Mouse (Mus musculus): ENCODE measurements at regions not wholly inside any gene's neighbourhood (a gene's known extent, or its start where the extent isn't known, plus 50 kb on each side); places are given as distances from the start of the nearest gene placed in this dataset.
A peak's percentile ranks its signal among the peaks of the same experiment; 100 is the strongest.

DNA sequence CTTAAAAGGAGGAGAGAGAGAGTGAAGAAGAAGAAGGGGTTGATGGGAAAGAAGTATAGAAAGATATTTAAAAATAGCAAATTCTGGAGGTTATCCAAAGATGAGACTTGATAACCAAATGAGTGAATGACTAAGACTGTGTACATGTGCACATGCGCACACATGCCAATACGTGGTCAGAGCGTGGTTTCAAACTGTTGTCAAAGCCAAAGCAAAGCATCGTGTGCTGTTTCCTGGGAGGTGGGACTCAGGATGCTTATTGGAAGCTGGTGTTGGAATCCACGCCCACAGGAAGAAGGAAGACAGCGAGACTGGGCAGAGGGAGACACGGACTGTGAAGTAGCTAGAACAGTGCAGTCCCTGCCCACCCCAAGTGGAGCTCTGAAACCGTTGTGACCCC, 89.8 kb upstream of the Mafb start:
- ATAC-seq (ENCODE audit: low FRiP score), result no peak
- no peak overlapping the region for H3K9ac ChIP-seq
- H3K4me3 ChIP-seq (replicated peaks), result no peak overlapping the region
- 86% methylated on average over 8 of the region's 8 CpGs for whole genome bisulfite sequencing
- no peak overlapping the region for H3K27ac ChIP-seq
- no peak overlapping the region for H3K4me2 ChIP-seq
- H3K9me3 ChIP-seq, result no peaks in the 10 kb centered on the region
- H3K36me3 ChIP-seq (replicated peaks), result no peaks in the 10 kb centered on the region
- H3K4me1 ChIP-seq, result peaks cover 8% of the 10 kb centered on the region
- H3K27me3 ChIP-seq, result 0 out of 2 replicates have a peak, but pooled peaks cover 5% of the 10 kb centered on the region

DNA sequence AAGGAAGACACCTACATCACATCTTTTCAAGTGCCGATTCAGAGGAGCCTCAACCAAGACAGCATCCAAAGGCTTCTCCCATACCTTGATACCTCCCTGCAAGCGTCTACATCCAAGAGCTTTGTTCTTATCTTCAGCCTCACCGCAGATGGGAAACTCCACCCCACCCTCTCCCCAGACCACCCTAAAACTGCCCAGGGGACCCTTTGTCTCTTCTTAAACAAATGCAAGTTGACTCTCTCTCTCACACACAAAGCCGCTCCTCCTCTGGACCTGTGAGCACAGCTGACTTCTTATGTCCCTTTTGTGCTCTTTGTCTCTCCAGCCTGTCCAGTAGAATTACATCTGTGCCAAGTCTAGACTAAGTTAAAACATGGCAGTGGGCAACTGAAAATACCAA, 104.7 kb upstream of the Mafb start:
- Histone ChIP-seq H3K9me3 (no peaks in the 10 kb centered on the region), H3K9ac (no peak overlapping the region), H3K4me1 (no peaks in the 10 kb centered on the region; the same call in 1 of the 2 replicates), H3K27ac (no peak overlapping the region), H3K27me3 (no peaks in the 10 kb centered on the region), H3K4me2 (no peak overlapping the region), H3K4me3 (replicated peaks) (no peak overlapping the region), H3K36me3 (replicated peaks) (no peaks in the 10 kb centered on the region)
- ATAC-seq (ENCODE audit: low FRiP score), result no peak
- WGBS, result 47% methylated on average over 4 of the region's 4 CpGs

GRCm38 (mm10) chr2:160476181-160476580, 109.3 kb upstream of the Mafb start:
- Histone ChIP-seq H3K27me3 (no peaks in the 10 kb centered on the region), H3K9ac (no peak overlapping the region), H3K9me3 (no peaks in the 10 kb centered on the region), H3K4me3 (replicated peaks) (no peak overlapping the region), H3K4me1 (no peaks in the 10 kb centered on the region; the same call in 1 of the 2 replicates), H3K27ac (no peak overlapping the region), H3K36me3 (replicated peaks) (no peaks in the 10 kb centered on the region), H3K4me2 (no peak overlapping the region)
- no peak for ATAC-seq (ENCODE audit: low FRiP score)
- WGBS, result 89% methylated on average over 3 of the region's 3 CpGs

DNA sequence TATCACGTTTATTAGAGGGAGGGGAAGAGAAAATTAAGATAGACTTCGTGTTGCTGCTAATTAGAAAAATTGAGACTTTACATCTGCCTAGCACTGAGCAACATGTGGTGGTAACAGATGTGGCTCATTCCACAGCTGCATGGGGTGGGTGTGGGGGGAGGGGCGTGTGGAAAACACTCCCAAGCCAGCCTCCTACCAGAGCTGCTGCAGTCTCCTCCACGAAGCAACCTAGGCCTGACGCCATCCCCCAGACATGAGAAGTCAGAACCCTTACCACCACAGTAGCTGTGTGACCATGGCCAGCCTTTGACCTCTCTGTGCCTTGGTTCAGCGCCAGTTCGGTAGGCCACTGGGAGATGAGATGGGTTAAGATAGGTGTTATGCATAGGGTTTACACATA, 112.4 kb upstream of the Mafb start:
- H3K27me3 ChIP-seq, result peaks cover 9% of the 10 kb centered on the region; the same call in 1 of the 2 replicates
- no peaks in the 10 kb centered on the region for H3K36me3 ChIP-seq (replicated peaks)
- H3K27ac ChIP-seq, result no peak overlapping the region
- H3K4me1 ChIP-seq, result no peaks in the 10 kb centered on the region
- no peak for ATAC-seq (ENCODE audit: low FRiP score)
- H3K4me3 ChIP-seq (replicated peaks), result no peak overlapping the region
- WGBS, result 71% methylated on average over 7 of the region's 7 CpGs
- no peak overlapping the region for H3K9ac ChIP-seq
- no peak overlapping the region for H3K4me2 ChIP-seq
- H3K9me3 ChIP-seq, result no peaks in the 10 kb centered on the region

- ATAC-seq (ENCODE audit: low FRiP score), result peak; percentile 52; the same call in 1 of the 2 replicates
- Histone ChIP-seq H3K4me2 (no peak overlapping the region), H3K36me3 (replicated peaks) (no peaks in the 10 kb centered on the region), H3K27ac (no peak overlapping the region), H3K9ac (no peak overlapping the region), H3K9me3 (no peaks in the 10 kb centered on the region), H3K27me3 (peaks cover 19% of the 10 kb centered on the region; the same call in 1 of the 2 replicates), H3K4me3 (replicated peaks) (no peak overlapping the region), H3K4me1 (0 out of 2 replicates have a peak, but pooled peaks cover 4% of the 10 kb centered on the region)
- 67% methylated on average over 5 of the region's 5 CpGs for WGBS
Measured at GRCm38 (mm10) chr2:160485097-160485496, 118.2 kb upstream of the Mafb start.

DNA sequence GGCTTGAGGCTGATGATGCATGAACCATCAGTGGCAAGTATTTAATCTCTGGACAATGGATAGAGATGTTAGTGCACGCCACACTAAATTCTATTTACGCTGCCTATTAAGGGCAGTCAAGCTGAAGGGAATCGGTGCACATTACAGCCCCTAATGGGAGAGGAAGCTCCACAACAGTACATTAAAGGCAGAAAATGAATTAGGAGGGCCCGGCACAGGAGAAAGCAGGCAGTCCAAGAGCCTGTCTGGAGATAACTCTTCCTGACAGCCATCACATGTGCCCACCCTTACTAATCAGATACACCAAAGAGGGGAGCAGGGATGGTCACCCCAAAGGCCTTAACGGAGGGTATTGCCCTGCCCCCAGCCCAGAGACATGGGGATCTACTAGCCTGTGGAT, 118.7 kb upstream of the Mafb start:
- ATAC-seq (ENCODE audit: low FRiP score), result peak; percentile 80
- peaks cover 20% of the 10 kb centered on the region; the same call in 1 of the 2 replicates for H3K27me3 ChIP-seq
- H3K4me1 ChIP-seq, result peaks cover 4% of the 10 kb centered on the region; the same call in 1 of the 2 replicates
- no peak overlapping the region for H3K9ac ChIP-seq
- WGBS, result 39% methylated on average over 5 of the region's 5 CpGs
- no peaks in the 10 kb centered on the region for H3K9me3 ChIP-seq
- H3K4me3 ChIP-seq (replicated peaks), result no peak overlapping the region
- no peak overlapping the region for H3K4me2 ChIP-seq
- no peaks in the 10 kb centered on the region for H3K36me3 ChIP-seq (replicated peaks)
- H3K27ac ChIP-seq, result no peak overlapping the region

- no peaks in the 10 kb centered on the region for H3K9me3 ChIP-seq
- H3K27me3 ChIP-seq, result peaks cover 24% of the 10 kb centered on the region
- no peak overlapping the region for H3K4me3 ChIP-seq (replicated peaks)
- H3K4me2 ChIP-seq, result no peak overlapping the region
- peaks cover 17% of the 10 kb centered on the region for H3K4me1 ChIP-seq
- H3K27ac ChIP-seq, result no peak overlapping the region
- 16% methylated on average over 1 of the region's 1 CpGs for WGBS
- no peaks in the 10 kb centered on the region for H3K36me3 ChIP-seq (replicated peaks)
- ATAC-seq (ENCODE audit: low FRiP score), result no peak
- no peak overlapping the region for H3K9ac ChIP-seq
Measured at GRCm38 (mm10) chr2:160499726-160500125, 132.9 kb upstream of the Mafb start.

DNA sequence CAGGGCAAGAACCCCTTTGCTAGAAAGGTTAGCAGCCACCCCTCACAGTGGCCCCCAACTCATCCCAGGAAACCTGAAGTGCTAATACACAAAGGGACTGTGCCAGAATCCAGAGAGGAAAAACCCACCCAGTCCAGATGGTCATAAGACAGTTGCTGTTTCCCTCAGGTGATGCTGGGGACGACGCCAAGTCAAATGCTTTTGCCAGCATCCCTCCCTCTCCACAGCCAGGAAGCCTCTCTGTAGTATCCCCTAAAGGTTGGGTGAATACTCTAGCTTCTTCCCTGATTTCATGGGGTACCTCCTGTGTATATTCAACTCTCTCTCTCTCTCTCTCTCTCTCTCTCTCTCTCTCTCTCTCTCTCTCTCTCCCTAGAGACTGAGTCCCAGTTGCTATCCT, 136.0 kb upstream of the Mafb start:
- Histone ChIP-seq H3K36me3 (replicated peaks) (no peaks in the 10 kb centered on the region), H3K9me3 (no peaks in the 10 kb centered on the region), H3K4me1 (peaks cover 26% of the 10 kb centered on the region), H3K4me3 (replicated peaks) (no peak overlapping the region), H3K9ac (no peak overlapping the region), H3K27ac (no peak overlapping the region), H3K27me3 (peaks cover 20% of the 10 kb centered on the region; the same call in 1 of the 2 replicates), H3K4me2 (no peak overlapping the region)
- 84% methylated on average over 2 of the region's 2 CpGs for WGBS
- ATAC-seq (ENCODE audit: low FRiP score), result no peak

GRCm38 (mm10) chr2:160503597-160504393, 136.9 kb upstream of the Mafb start:
- H3K4me1 ChIP-seq, result peaks cover 31% of the 10 kb centered on the region
- H3K9me3 ChIP-seq, result no peaks in the 10 kb centered on the region
- peaks cover 20% of the 10 kb centered on the region; the same call in 1 of the 2 replicates for H3K27me3 ChIP-seq
- no peak overlapping the region for H3K9ac ChIP-seq
- peak overlapping the region; percentile 19; the same call in 1 of the 2 replicates for H3K4me2 ChIP-seq
- 34% methylated on average over 16 of the region's 16 CpGs for WGBS
- peak; percentile 30 for ATAC-seq (ENCODE audit: low FRiP score)
- H3K4me3 ChIP-seq (replicated peaks), result no peak overlapping the region
- peak overlapping the region; percentile 9; the same call in 1 of the 2 replicates for H3K27ac ChIP-seq
- no peaks in the 10 kb centered on the region for H3K36me3 ChIP-seq (replicated peaks)

GRCm38 (mm10) chr2:160504394-160504657, 137.5 kb upstream of the Mafb start:
- no peaks in the 10 kb centered on the region for H3K9me3 ChIP-seq
- no peak for ATAC-seq (ENCODE audit: low FRiP score)
- peaks cover 25% of the 10 kb centered on the region; the same call in 1 of the 2 replicates for H3K27me3 ChIP-seq
- H3K4me3 ChIP-seq (replicated peaks), result no peak overlapping the region
- H3K4me2 ChIP-seq, result no peak overlapping the region
- peaks cover 31% of the 10 kb centered on the region for H3K4me1 ChIP-seq
- 58% methylated on average over 4 of the region's 4 CpGs for WGBS
- no peak overlapping the region for H3K9ac ChIP-seq
- no peak overlapping the region for H3K27ac ChIP-seq
- H3K36me3 ChIP-seq (replicated peaks), result no peaks in the 10 kb centered on the region

- 0 out of 2 replicates have a peak, but pooled peaks have one; percentile 11 for ATAC-seq (ENCODE audit: low FRiP score)
- H3K36me3 ChIP-seq (replicated peaks), result no peaks in the 10 kb centered on the region
- H3K4me2 ChIP-seq, result no peak overlapping the region
- peaks cover 40% of the 10 kb centered on the region for H3K4me1 ChIP-seq
- H3K9me3 ChIP-seq, result no peaks in the 10 kb centered on the region
- peak overlapping the region; percentile 73 for H3K27ac ChIP-seq
- H3K9ac ChIP-seq, result no peak overlapping the region
- WGBS, result 60% methylated on average over 9 of the region's 9 CpGs
- H3K4me3 ChIP-seq (replicated peaks), result no peak overlapping the region
- peaks cover 21% of the 10 kb centered on the region; the same call in 1 of the 2 replicates for H3K27me3 ChIP-seq
Measured at GRCm38 (mm10) chr2:160507371-160507770, 138.3 kb upstream of the Top1 start.

DNA sequence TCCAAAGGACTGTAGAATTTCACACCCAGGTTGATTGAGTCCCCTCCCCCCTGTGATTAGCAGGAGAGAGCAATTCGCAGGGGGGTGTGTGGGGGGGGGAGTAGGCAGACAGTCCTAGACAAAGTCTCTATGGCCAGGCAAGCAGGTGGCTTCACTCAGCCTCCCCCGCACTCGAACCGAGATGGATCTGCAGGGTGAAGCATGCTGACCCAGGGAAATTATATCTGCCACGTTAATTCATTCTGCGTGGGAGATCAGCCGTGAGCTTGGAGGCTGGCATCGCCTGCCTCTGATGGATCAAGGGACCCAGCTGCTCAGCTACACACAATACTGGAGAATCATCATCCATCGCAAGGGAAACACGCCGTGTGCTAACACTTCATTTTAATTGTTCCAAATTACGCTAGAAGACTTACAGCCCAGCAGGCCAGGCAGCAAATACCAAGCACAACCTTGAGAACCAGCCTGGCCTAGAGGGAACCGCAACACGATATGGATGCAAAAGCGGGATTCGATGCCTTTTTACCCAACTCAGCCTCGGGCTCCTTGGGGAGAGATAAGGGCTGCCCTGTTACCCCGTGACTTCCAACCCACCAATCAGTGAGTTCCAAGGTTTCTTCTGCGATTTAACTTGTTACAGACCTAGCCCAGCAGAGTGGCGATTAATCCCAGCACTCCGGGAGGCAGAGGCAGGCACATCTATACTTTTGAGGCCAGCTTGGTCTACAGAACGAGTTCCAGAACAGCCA, 137.7 kb upstream of the Top1 start:
- H3K4me2 ChIP-seq, result no peak overlapping the region
- H3K4me1 ChIP-seq, result peaks cover 38% of the 10 kb centered on the region
- H3K27me3 ChIP-seq, result peaks cover 15% of the 10 kb centered on the region; the same call in 1 of the 2 replicates
- no peak overlapping the region for H3K9ac ChIP-seq
- H3K4me3 ChIP-seq (replicated peaks), result no peak overlapping the region
- H3K27ac ChIP-seq, result peak overlapping the region; percentile 73
- no peaks in the 10 kb centered on the region for H3K36me3 ChIP-seq (replicated peaks)
- H3K9me3 ChIP-seq, result no peaks in the 10 kb centered on the region
- ATAC-seq (ENCODE audit: low FRiP score), result peak; percentile 76
- 47% methylated on average over 22 of the region's 22 CpGs for WGBS
